Mouse (Mus musculus) adrenal gland, adult 18-20 months (tissue): Measurements from ENCODE around the gene Neb. TPM values are rescaled to one million over a fixed set of nuclear protein-coding genes. Genes with fewer than 3 reads are reported as not detected.

Experiments
- DNase-seq, 2 experiments: peaks; one replicate each; pipeline ENCODE4 v3.0.0; 2021 to 2022; ENCODE audit warnings: low spot score in 2 of 2
- total RNA-seq, 2 experiments: library from RNA; stranded (reverse); gene quantifications; 1 replicate in 1 of 2; 2 replicates in 1 of 2; pipeline ENCODE4 v1.2.3; 2021

Neb gene
- total RNA-seq, 2 experiments from 2014 or later: 2.9 to 7.0 TPM

DNA sequence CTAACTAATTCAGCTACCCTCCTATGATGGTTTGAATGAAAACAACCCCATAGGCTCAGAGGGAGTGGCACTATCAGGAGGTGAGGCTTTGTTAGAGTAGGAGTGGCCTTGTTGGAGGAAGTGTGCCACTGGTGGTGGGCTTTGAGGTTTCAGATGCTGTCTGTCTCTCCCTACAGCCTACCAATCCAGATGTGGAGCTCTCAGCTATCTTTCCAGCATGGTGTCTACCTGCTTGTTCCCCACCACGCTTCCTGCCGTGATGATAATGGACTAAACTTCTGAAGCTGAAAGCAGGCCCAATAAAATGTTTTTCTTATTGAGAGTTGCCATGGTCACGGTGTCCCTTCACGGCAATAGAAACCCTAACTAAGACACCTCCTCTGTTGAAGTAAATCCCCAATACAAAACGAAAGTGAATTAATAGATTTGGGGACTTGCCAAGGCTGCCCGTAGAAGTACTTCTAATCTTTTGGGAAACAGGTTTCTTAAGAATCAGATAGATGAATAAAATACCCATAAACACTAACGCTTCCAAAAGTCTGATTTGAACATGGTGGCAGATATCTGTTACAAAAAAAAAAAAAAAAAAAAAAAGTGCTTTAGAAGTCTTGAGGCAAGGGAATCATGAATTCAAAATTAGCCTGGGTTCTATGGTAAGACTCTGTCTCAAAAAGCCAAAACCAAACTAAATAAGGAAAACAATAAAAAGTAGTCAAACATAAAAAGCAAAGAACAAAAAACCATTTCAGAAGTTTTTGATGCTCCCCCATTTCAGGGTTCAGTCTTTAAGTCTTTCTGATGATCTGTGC is 63.1 kb downstream of the Neb start:
- no peak for DNase-seq

DNA sequence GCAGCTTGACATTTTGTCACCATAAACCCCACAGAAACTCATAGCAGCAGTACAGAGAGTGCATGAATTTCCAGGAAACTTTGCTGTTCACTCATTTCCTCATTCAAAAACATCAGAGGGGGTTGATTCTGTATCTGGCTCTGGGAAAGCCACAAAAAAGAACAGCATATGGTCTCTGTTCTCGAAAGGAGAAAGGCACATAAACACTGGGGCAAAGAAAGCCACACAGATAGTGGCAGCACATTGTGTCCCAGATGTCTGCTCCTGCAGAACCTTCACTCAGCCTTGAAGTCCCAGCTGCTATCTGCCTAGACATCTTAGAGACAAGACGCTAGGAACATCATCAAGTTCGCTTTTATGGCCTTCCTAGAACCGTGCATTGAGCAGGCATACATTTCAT is 67.5 kb downstream of the Neb start:
- no peak for DNase-seq

DNA sequence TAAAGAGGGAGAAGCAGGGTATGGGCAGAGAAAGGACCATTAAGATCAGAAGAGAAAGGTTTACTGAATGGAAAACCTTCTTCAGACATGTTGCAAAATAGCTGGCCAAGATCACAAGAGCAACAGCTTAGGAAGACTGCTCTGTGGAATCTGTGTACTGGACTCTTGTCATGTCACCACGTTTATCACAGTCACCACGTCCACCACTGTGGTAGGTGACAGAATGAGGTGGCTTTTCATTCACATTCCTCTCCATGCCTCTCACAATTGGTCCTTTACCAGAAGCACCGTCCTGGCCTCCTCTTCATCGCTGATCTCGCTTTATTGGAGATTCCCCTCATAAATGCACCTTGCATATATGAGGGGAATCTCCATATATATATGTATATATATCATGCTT is 71.6 kb downstream of the Neb start:
- no peak for DNase-seq

DNA sequence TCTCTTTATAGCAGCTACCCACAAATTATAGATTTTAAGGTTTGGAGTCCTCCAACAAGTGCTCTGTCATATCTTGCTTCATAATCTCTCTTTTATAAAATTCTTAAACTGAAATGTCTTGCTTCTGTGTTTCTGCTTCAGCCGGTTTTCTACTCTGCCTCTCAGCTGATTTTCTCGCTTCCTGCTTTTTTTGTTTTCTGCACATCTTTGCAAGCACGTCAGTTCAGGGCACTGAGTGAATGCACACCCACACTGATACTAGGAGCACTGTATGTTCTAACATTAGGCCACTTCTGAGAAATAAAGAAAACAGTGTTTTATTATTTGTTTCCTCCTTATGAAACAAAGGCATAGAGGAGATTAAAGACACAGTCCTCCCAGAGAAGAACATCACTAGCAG is 73.7 kb downstream of the Neb start:
- no peak for DNase-seq

DNA sequence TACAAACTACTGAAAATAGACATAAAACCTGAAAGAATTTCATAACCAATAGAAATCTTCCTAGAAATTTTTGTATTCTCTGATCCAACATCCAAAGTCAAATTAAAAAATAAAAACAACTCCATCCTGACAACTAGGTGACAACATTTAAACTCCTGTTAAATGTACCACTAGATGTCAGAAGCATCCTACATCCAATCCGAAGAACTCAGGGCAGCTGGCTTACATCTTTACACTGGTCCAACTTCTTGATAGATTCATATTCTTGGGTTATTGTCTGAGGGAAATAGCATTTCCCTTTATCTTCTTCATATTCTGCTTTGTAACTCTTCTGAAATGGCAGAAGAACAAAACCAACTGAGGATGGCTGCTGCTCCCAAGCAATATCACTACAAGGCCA is 74.9 kb downstream of the Neb start:
- DNase-seq: no peak

DNA sequence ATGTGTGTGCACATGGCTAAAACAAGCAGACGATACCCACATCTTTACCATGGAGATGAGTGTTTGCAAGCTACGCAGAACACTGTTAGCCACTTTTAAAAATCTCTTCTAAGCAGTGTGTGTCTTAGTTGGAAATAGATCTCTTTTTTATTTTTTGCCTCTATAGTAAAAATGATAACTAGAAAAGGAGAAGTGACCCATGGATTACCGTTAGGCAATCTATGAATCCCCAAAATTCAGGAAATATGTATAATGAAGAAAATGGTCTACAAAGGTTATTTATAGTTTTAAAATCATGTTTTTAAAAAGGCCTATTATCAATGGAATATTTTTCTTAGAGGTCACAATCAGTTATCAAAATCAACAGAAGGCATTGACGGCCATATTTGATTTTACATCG is 80.3 kb downstream of the Neb start:
- DNase-seq: no peak

DNA sequence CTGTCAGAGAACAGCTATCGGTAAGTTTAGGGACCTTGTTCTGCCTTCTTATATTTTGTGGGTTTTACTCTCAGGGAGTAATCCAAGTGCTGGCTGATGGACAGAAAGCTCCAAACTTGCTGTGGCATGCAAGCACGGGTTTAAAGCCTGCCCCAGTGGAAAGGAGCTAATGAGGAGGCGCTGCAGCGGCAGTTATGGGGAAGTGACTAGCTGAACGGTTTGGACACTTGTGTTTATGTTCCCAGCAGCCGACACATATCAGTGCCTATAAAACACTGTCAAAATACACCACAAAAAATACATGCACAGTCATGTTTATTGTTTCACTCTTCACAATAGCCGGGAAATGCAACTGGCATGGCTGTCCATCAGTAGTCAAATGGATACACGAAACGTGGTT is 81.5 kb downstream of the Neb start:
- no peak for DNase-seq

DNA sequence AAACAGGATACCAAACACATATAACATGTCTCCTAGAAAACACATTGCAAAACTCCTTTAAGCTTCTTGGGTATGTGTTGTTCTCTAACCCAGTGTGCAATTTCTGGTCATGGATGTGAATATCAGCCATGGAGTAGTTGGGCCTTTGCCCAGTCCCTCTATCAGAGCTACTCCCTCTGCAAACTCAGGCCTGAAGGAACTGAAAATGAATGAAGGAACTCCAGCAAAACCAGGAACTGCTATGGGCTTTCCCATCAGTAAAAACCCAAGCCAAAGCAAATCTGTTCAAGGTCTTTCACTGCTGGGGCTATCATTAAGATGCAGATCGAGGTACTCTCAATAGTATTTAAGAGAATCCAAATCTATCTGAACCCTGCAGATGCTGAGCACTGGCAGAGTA is 90.8 kb downstream of the Neb start:
- no peak for DNase-seq

DNA sequence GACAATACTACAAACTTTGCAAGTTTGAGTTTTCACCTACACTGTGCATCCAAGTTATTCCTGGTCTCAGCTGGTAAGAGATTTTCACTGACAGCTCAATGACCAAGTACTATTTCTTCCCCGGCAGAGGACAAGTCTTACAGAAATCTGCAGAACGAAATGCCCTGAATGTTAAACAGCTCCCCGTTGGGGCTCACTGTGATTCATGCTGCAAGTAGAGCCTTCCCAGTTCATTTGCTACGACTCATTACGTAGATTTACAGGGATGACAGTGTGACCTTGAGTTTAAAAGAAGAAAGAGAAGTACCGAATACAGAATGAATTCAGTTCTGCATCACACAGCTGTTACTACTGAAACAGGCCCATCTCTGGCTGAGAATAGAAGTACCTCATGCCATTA is 91.9 kb downstream of the Neb start:
- DNase-seq: peak in 1 of 2 experiments; percentile 5

DNA sequence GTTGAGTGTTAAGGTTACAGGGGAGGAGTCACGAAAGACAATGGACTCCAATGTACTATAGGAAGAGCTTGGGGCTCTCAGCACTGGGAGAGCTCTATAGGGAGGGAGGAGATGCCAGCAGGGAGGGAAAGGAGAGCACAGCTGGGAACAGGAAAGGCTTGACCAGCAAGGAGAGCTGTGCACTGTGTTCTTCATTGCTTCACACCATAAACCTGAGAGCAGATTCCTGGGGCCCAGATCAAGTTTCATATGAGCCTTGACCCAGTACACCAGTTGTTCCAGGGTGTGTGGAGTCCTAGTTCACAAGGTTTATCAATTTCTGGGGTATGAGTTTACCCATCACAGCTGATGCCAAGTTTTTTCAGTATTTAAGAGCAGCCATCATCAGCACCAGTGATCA is 106.1 kb downstream of the Neb start:
- no peak for DNase-seq

DNA sequence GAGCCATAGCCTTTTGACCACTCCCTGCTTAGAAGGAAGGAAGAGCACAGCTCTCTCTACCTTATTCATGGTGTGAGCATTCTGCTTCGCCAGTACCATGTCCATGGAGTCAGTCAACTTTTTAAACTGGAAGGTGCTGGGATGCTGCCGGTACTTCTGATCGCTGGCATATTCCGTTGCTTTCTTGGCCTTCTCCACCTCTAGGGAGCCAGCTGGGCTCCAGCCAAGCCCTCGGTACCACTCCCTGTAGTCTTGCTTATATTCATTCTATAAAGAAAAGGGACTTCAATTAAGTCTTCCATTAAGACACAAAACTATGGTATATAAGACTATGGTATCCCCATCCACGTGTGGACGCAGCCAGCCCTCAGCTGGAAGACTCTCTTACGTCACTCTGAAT is 107.4 kb downstream of the Neb start:
- no peak for DNase-seq

DNA sequence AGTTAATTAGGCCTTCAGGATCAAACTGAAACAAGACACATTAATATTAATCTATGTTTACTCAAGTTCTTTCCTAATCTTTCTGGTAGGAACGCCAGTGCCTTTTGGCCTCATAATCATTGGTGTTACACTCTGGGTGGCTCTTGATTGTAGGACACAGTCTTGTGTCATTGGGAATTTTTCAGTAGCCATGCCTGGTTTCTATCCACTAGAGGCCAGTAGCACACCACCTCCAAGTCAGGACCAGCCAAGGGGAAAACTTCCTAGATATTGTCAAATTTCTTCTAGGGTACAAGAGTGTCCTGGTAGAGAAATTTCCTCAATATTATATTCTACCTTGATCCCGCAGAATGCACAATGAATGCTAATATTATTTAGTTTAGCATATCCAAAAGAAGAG is 116.1 kb downstream of the Neb start:
- no peak for DNase-seq

DNA sequence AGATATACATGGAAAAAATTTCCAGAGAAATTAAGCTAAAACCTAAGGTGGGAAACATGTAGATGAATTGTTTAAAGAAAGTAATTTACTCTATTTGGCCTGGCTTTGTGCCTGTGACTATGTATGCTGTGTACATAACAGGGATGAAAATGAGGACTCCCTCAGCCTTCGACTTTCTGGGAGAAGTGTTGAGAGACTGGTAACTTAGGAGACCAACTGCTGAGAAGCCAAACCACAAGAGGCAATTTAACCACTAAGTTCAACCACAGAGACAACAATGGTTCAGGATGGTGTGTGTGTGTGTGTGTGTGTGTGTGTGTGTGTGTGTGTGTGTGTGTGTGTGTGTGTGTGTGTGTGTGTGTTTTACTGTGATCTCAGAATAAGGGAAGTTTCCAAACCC is 126.2 kb downstream of the Neb start:
- DNase-seq: no peak

DNA sequence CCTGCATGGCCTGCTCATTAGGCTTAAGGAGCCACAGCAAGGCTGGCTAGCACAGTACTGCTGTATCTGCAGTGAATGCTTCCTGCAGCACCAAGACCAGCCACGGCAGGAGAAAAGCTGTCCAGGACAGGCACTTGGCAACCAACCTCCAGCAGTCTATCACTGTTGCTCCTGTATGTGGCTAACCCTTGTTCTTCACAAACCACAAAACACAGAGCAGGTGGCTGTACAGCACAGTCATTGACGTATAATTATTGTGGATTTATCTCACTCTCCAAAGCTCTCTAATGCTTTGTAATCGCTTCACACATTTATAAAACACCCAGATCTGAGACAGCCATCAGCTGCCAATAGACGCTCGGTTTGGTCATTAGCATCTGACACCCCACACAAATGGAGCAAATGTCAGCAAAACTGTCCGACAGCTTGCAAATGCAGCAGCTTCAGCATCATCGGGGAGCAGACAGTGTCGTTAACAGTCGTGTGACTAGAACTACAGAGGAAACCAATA is 129.9 kb downstream of the Neb start:
- no peak for DNase-seq

DNA sequence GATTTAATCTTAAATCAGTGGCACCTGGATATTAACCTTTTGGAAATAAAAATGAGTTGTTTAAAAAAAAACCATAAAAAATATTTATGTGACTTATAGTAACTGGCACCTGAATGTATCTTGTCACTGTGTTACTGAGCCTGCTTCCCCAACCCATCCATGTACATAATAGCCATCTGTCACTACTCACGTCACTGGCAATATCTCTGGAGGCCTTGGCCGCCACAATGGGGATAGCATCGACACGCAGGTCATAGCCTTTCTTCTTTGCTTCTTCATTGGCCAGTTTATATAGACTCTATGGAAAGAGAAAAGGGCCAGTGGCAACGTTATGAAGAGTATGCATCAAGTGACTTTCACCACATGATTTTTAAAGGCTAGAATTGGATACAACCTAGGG is 133.2 kb downstream of the Neb start:
- no peak for DNase-seq

DNA sequence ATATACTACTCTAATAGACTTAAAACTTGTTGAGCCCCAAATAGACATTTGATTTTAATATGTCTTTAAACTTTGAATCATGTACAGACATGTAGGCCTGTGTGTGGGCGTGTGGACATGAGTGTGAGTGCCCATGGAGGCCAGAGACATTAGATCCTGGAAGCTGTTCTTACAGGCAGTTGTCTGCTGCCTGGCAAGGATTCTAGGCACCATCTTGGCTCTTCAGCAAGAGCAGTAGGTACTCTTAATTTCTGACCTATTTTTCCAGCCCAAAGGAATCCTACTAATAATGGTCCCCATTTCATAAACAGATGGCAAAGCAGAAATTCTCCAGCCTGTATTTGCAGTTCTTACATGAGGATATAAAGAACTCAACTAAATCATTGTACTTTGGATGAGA is 135.6 kb downstream of the Neb start:
- DNase-seq: no peak

DNA sequence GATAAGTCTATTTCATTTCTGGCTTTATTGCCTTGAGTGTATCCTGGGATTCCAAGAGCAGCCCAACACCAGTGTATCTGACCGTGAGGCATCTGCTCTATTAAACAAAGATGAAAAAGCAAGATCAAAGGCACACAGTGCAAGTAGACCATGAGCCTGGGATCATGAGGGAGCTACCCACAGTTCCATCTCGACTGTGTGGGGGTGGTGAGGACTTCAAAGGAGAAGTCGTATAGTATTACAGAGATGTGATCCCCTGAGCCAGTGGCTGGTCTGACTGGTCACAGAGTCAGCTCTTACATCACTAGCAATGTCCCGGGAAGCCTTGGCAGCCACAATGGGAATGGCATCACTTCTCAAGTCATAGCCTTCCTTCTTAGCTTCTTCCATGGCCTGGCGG is 140.4 kb downstream of the Neb start:
- DNase-seq: no peak

DNA sequence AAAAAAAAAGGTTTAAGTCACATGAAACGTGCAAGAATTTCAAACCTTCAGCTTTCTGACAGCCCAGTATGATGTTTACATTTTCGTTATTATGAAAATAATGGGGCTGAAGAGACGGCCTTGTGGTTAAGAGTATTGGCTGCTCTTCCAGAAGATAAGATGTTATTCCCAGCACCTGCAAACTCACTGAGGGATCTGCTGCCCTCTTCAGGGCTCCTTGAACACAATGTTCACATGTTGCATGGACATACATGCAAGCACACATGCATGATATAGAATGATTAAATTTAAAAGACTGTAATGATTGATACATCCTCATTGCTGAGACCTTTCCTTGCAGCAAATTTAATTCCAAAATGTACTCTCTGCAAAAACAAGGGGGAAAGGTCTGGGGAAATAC is 150.7 kb downstream of the Neb start:
- DNase-seq: no peak

DNA sequence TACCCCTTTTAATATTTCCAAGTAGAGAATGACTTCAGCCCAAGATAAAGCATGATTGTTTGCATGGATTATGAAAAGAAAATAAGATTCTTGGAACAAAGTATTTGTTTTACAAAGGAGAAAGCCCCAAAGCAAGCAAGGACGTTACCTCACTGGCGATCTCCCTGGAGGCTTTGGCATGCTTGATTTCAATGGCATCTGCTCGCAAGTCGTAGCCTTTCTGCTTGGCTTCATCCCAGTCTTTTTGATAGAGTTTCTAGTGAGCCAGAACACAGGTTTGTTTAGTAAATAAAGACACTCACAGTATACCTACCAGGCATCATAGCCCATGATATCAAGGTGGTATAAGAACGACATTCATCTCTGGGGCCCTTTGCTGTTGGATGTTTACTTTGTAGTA is 153.9 kb downstream of the Neb start:
- no peak for DNase-seq

DNA sequence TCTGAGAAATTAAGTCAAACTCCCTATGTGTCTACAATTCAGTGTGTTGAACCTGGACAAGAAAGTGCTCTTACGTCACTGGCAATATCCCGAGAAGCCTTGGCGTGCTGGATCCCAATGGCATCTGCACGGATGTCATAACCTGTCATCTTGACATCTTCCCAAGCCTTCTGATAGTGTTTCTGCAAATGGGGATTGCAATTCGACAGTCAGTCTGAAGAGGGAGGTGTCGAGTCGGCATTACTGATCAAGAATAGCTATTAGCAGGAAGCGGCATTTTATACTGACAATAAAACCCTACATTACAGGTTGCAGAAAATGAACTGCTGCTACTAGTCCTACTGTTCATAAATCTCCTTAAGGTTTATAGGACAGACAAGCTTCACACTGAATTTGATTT is 158.2 kb downstream of the Neb start:
- no peak for DNase-seq

DNA sequence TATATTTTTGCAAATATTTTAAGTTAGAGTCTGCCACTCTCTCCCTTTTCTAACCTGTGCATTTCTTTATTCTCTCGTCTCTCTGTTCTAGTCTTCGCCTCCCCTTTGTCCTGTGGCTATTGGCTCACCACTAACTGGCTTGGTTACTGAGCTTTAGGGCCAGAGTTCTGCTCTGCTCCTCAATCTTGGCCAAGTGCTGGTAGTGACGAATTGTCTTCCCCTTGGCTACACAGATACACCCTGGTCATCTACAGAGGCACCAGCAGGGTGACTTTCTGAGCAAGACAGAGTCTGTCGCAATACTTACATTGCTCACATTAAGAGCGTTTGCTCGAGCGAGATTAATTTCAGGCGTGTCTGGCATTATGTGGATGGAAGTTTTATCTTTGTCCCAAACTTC is 162.3 kb downstream of the Neb start:
- no peak for DNase-seq

DNA sequence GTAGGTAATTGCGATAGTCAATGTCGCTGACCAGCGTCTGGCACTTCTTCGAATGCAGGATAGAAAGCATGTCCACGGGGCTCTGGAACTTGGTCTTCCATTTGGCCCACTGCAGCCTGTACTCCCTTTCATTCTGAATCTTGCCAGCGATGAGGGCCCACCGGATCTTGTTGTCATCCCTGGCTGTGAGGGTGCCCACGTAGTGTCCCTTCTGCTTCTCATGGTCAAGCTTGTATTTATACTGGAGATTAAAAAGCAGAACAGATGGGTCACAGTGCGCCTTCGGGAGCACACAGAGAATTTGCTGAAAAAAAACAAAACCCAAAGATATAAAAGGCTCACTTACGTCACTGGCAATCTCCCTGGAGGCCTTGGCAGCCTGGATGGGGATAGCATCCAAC is 165.7 kb downstream of the Neb start:
- no peak for DNase-seq

DNA sequence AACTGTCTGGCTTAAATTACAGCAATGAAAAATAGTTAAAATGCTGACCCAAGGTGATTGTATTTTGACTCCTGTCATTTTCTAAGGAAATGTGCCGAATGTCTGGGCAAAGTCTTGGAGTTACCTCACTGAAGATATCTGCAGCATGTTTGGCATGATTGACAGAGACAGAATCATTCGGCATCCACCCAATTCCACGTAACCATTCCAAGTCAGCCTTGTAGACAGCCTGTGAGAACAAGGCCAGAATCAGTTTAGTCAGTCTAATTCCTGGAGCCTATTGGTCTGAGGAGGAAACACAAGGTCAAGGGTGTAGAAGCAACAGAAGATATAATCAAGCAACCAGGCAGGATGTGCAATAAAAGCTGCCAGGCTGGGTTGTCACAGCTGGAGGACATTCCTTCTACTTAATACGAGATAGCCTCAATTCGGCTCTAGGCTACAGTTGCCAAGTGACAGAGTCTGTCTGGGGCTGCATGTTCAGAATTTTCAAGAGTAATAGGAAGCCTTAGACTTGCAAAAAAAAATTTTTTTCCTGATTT is 166.8 kb downstream of the Neb start:
- DNase-seq: no peak
